Mouse (Mus musculus): ENCODE results near the gene Rpl13a. TPM values are rescaled to one million over a fixed set of nuclear protein-coding genes. Genes with fewer than 3 reads are reported as not detected.

The Rpl13a gene
- 5,943 TPM for total RNA-seq (2023)

GRCm38 (mm10) chr7:45128624-45129246 lies at the start of gene Rpl13a:
Rpl13a (minus strand) TSS chr7:45128761.

GRCm38 (mm10) chr7:45163735-45164490 lies 35.4 kb upstream of the Rpl13a start, which contains the start of gene Slc17a7:
Slc17a7 (plus strand) TSS chr7:45163949.

GRCm38 (mm10) chr7:45154096-45154992 lies 25.8 kb upstream of the Rpl13a start, which contains the start of the genes Pih1d1 and Aldh16a1:
Pih1d1 (plus strand) TSS chr7:45154303.
Aldh16a1 (minus strand) TSS chr7:45154584.

DNA sequence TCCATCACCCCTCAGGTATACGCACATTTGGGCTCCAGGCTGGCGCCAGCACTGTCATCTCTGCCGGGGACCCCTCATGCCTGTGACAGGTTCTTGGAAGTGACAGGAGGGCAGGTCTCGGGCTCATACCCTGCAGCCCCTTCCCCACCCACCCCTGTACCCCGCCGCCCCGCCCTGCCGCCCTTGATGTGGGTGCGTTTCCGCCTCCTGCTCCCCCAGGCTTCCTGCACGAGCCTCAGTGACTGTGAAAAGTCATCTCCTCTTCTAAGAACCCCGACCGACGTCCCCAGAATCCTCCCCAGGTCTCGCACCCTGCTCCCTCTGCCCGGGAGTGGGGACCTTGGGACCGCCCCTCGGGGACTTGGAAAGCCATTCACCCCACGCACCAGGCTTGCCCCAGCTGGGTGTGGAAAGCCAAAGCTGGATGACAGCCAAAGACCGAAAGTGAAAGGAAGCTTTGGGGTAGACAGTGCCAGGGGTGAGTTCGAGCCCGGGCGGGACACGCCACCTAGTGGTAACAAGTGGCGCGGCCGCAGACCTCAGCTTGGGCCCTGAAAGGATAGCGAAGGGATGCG lies 7.5 kb upstream of the Rpl13a start, which contains the start of the genes Gm45713 and Flt3l:
Gm45713 (minus strand) TSS at position 239 of the 575 bp plus-strand sequence.
Flt3l (minus strand) TSS at position 440 of the 575 bp plus-strand sequence.

GRCm38 (mm10) chr7:45124224-45125143 lies 4.1 kb downstream of the Rpl13a start, which contains the start of gene Rps11:
Rps11 (minus strand) TSS chr7:45124439.

DNA sequence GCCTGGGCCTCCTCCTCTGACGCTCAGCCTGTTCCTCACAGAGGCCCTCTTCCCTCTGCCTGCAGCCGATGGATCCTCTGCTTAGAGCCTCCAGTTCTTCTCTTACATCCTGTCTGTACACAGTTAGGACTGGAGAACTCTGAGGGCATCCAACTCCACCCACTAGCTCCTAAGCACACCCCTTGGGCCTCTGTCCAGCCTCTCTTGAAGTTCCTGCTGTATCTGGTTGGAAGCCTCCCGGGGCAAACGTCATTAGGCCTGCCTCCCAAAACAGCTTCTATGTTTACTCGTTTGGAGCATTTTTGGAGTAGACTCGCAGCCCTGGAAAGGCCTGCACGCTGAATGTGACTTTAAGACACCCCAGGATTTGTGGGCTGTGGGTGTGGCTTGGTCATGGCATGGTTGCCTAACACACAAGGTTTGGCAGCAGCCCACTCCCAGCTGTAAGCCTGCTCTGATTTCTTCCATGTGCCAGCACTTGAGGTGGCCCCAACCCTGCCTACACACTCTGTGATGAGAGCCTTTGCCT lies 24.8 kb downstream of the Rpl13a start, which contains the start of gene Fcgrt:
Fcgrt (minus strand) TSS at position 200 of the 529 bp plus-strand sequence.

DNA sequence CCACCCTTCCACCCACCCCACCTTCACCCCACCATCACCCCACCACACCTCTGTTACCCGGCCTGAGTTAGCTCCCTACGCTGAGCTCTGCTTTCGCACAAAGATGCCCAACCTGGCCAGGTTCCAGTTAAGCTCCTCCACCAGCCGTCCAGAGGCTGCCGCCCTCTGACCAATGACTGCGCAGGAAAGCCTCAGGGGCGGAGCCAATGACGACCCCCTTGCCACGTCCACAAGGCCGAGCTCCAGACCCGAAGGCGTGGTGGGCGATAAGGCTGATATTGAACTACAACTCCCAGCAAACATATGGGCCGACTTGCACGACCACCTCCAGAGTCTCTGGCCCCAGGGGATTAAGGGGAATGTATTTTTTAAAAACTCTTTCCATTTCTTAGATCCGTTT lies 36.5 kb downstream of the Rpl13a start, which contains the start of gene Rcn3:
Rcn3 (minus strand) TSS at position 174 of the 400 bp plus-strand sequence.

Other genes with a start within 250 kb of the Rpl13a start
- gene Med25, start 236.0 kb downstream of the Rpl13a start, total RNA-seq (2023) = 62.0 TPM
- gene Fuz, start 232.7 kb downstream of the Rpl13a start, total RNA-seq (2023) = 23.6 TPM
- gene Ap2a1, start 199.3 kb downstream of the Rpl13a start, total RNA-seq (2023) = 88.4 TPM
- gene Tsks, start 185.6 kb downstream of the Rpl13a start, total RNA-seq (2023) = not detected
- not detected for gene Cpt1c, start 153.9 kb downstream of the Rpl13a start, total RNA-seq (2023)
- gene Prmt1, start 142.2 kb downstream of the Rpl13a start, total RNA-seq (2023) = 147 TPM
- gene Irf3, start 131.1 kb downstream of the Rpl13a start, total RNA-seq (2023) = 127 TPM
- 20.4 TPM for gene Bcl2l12, start 130.0 kb downstream of the Rpl13a start, total RNA-seq (2023)
- gene Scaf1, start 112.4 kb downstream of the Rpl13a start, total RNA-seq (2023) = 77.3 TPM
- 11.4 TPM for gene Rras, start 110.8 kb downstream of the Rpl13a start, total RNA-seq (2023)
- 65.4 TPM for gene Prr12, start 75.9 kb downstream of the Rpl13a start, total RNA-seq (2023)
- gene Nosip, start 66.3 kb downstream of the Rpl13a start, total RNA-seq (2023) = 59.3 TPM
- gene Prrg2, start 66.1 kb downstream of the Rpl13a start, total RNA-seq (2023) = 1.7 TPM
- 28.4 TPM for gene Rcn3, start 36.5 kb downstream of the Rpl13a start, total RNA-seq (2023)
- gene Fcgrt, start 24.9 kb downstream of the Rpl13a start, total RNA-seq (2023) = 49.4 TPM
- gene Rps11, start 4.3 kb downstream of the Rpl13a start, total RNA-seq (2023) = 3,136 TPM
- gene Gm45713, start 7.5 kb upstream of the Rpl13a start, total RNA-seq (2023) = 1.6 TPM
- gene Flt3l, start 7.7 kb upstream of the Rpl13a start, total RNA-seq (2023) = 167 TPM
- gene Pih1d1, start 25.5 kb upstream of the Rpl13a start, total RNA-seq (2023) = 32.4 TPM
- gene Aldh16a1, start 25.8 kb upstream of the Rpl13a start, total RNA-seq (2023) = 60.3 TPM
- not detected for gene Slc17a7, start 35.2 kb upstream of the Rpl13a start, total RNA-seq (2023)
- gene Gfy, start 50.8 kb upstream of the Rpl13a start, total RNA-seq (2023) = not detected
- gene Pth2, start 52.2 kb upstream of the Rpl13a start, total RNA-seq (2023) = not detected
- gene Ccdc155, start 76.1 kb upstream of the Rpl13a start, total RNA-seq (2023) = 0.83 TPM
- gene Dkkl1, start 83.4 kb upstream of the Rpl13a start, total RNA-seq (2023) = not detected
- not detected for gene Tead2, start 87.0 kb upstream of the Rpl13a start, total RNA-seq (2023)
- gene Cd37, start 110.4 kb upstream of the Rpl13a start, total RNA-seq (2023) = 321 TPM
- gene Slc6a16, start 112.3 kb upstream of the Rpl13a start, total RNA-seq (2023) = not detected
- gene Slc6a21, start 148.8 kb upstream of the Rpl13a start, total RNA-seq (2023) = not detected
- 7.7 TPM for gene Trpm4, start 205.0 kb upstream of the Rpl13a start, total RNA-seq (2023)
- not detected for gene Hrc, start 206.5 kb upstream of the Rpl13a start, total RNA-seq (2023)
- 0.21 TPM for gene Ppfia3, start 238.3 kb upstream of the Rpl13a start, total RNA-seq (2023)
- gene Lin7b, start 241.8 kb upstream of the Rpl13a start, total RNA-seq (2023) = 1.3 TPM